Comparison of ENCODE assay signal across 32 mouse cellular contexts in the genomic region with DNA sequence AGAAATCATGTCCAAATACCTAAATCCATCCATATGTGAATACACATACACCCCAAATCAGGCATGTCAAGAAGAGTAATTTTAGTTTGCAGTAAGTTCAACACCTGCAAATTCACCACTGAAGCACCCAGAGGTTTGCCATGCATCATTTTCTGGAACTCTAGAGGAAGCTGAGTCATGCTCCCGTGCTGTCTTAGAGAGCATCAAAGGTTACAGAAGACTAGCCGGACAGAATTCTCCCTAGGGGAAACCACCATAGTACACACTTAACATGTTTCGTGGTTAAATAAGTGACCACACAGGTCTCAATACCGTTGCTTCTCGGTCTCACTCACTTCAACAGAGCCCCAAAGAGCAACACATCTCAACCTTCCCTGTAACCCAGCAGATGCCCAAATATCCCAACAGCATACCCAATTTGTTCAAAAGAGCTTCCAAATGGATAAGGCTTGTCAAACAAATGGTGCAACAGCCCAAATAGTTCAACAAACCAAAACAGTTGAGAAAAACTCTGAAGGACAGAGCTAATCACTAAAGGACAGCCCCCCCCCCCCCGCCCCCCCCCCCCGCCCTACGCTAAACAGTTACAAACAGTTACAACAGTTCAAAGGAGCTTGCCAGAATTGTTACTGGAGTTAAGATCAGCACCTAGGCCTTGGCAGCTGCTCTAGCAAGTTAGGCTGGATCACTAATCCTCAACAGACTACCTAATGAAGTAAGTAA. TPM values are rescaled to one million over a fixed set of nuclear protein-coding genes. Genes with fewer than 3 reads are reported as not detected.
DNase-seq lines count a peak whose midpoint lies in the region; ATAC-seq and TF ChIP-seq lines count a peak whose summit lies in the region.
"Had no signal": no experiment of that assay in that cellular context is flagged by ENCODE, and none has a peak within 500 bp of the region (broad histone marks: within the 10 kb centered on the region; RNA-seq: fewer than 3 reads in every experiment).

A gene (plus strand): TSS at position 618 of the 723 bp plus-strand sequence.

- no peaks in the 10 kb centered on the region; the same call in 1 of the 2 replicates for H3K27me3 ChIP-seq in forebrain, postnatal 0 days (ENCODE audit: insufficient read depth, low read length)
- H3K27me3 ChIP-seq: liver, embryonic 12.5 days; midbrain, embryonic 15.5 days had no signal

- no peak within 1 kb of the TSS for H3K4me2 ChIP-seq in forebrain, postnatal 0 days (ENCODE audit: low read depth)
- H3K4me2 ChIP-seq: hindbrain, embryonic 14.5 days; liver, embryonic 12.5 days; midbrain, embryonic 15.5 days had no signal

- no peak within 1 kb of the TSS for H3K27ac ChIP-seq in forebrain, postnatal 0 days (ENCODE audit: low read depth, low read length)
- H3K27ac ChIP-seq: embryonic facial prominence, embryonic 10.5 days; forebrain, embryonic 10.5 days; heart, adult 2 months; hindbrain, embryonic 14.5 days; liver, embryonic 12.5 days; midbrain, embryonic 15.5 days had no signal

- no peak within 1 kb of the TSS for H3K4me3 ChIP-seq in forebrain, postnatal 0 days (ENCODE audit: low read depth, low read length)
- H3K4me3 ChIP-seq: embryonic facial prominence, embryonic 10.5 days; forebrain, embryonic 10.5 days; heart, adult 2 months; liver, embryonic 12.5 days; midbrain, embryonic 15.5 days; myocyte had no signal

- H3K36me3 ChIP-seq in forebrain, postnatal 0 days (ENCODE audit: insufficient read depth), result no peaks in the 10 kb centered on the region
- H3K36me3 ChIP-seq: embryonic facial prominence, embryonic 10.5 days; forebrain, embryonic 10.5 days; liver, embryonic 12.5 days; midbrain, embryonic 15.5 days had no signal

- DNase-seq in kidney, adult 9 months, result peak; percentile 31
- DNase-seq in kidney, adult 18-20 months, result no peak
- DNase-seq in 416B (ENCODE audit: low read depth), result peak; percentile 84
- peak; percentile 16 for DNase-seq in c-Kit-positive CD71-negative TER-119-negative erythroid progenitor cells, embryonic 14.5 days (ENCODE audit: low read depth)
- DNase-seq in forebrain, postnatal 0 days, result no peak
- DNase-seq in right cerebral cortex, postnatal 25 days, result no peak
- DNase-seq in heart, adult 8-10 months (ENCODE audit: low spot score), result no peak
- DNase-seq: adrenal gland, postnatal 14 days; cerebellum, adult 9-11 months; gastrocnemius, postnatal 14 days; heart, adult 2 months; kidney, postnatal 36 days; lung, adult 2 months; lung, postnatal 36 days; right cerebral cortex, adult 18-20 months; thymus, postnatal 25 days had no signal

- WGBS in forebrain, postnatal 0 days, result 83% methylated on average over 6 of the region's 8 CpGs

- H3K4me1 ChIP-seq in forebrain, postnatal 0 days (ENCODE audit: insufficient read depth), result no peaks in the 10 kb centered on the region
- H3K4me1 ChIP-seq: forebrain, embryonic 10.5 days; midbrain, embryonic 15.5 days had no signal

- no peak for TF ChIP-seq CTCF in forebrain, postnatal 0 days (IDR thresholded peaks at IDR 0.05; ENCODE audit: low read depth)

- ATAC-seq in megakaryocyte progenitor cell, adult 5-6 weeks (replicated peaks; ENCODE audit: poor library complexity), result peak; percentile 36
- ATAC-seq in forebrain, postnatal 0 days, result no peak
- ATAC-seq: forebrain, embryonic 16.5 days; liver, embryonic 12.5 days; midbrain, embryonic 15.5 days had no signal

- no peak within 1 kb of the TSS for H3K9ac ChIP-seq in forebrain, postnatal 0 days
- H3K9ac ChIP-seq: hindbrain, embryonic 14.5 days; liver, embryonic 12.5 days; midbrain, embryonic 15.5 days had no signal

- no peaks in the 10 kb centered on the region for H3K9me3 ChIP-seq in forebrain, postnatal 0 days (ENCODE audit: low read length)
- H3K9me3 ChIP-seq: embryonic facial prominence, embryonic 10.5 days; forebrain, embryonic 10.5 days; liver, embryonic 12.5 days; midbrain, embryonic 15.5 days had no signal

RNA-seq across cellular contexts. Expression of the gene that starts here (rescaled TPM):
- total RNA-seq in megakaryocyte progenitor cell, adult 5-6 weeks (2015), result not detected in 2 replicates
- not detected in 2 replicates for total RNA-seq in megakaryocyte progenitor cell, adult 5-6 weeks (2017)
- total RNA-seq in forebrain, postnatal 0 days (2014; rRNA removed), result not detected in 2 replicates
- not detected in 2 replicates for polyA plus RNA-seq in forebrain, postnatal 0 days (2015; fragmentation: Nextera tagmentation; extraction: Ambion mirVana)
- total RNA-seq in heart, adult 8-10 months (2022), result not detected
- total RNA-seq: adrenal gland, postnatal 14 days; gastrocnemius, postnatal 14 days; heart, adult 2 months; heart, postnatal 25 days; left cerebral cortex, postnatal 36 days had no signal
- polyA plus RNA-seq: cortical plate, adult 2 months; forebrain, embryonic 10.5 days; forebrain, embryonic 16.5 days; heart, embryonic 14.5 days; hindbrain, embryonic 14.5 days; intestine, embryonic 14.5 days; kidney, embryonic 14.5 days; liver, embryonic 12.5 days; lung, adult 2 months; midbrain, embryonic 15.5 days; myocyte; neural tube, embryonic 14.5 days; stomach, embryonic 16.5 days had no signal

Comparison
In these comparisons a context has a peak if more than half of its experiments do, and no peak if none do; other contexts are left out.
1. DNase-seq: peak in kidney, adult 9 months (single experiment), 416B (single experiment) and c-Kit-positive CD71-negative TER-119-negative erythroid progenitor cells, embryonic 14.5 days (single experiment); none in kidney, adult 18-20 months (single experiment), forebrain, postnatal 0 days (single experiment), right cerebral cortex, postnatal 25 days (single experiment) and heart, adult 8-10 months (single experiment).
2. Peak in ATAC-seq in megakaryocyte progenitor cell, adult 5-6 weeks; RNA of the gene not detected or under 1 TPM.